In the genomic region with DNA sequence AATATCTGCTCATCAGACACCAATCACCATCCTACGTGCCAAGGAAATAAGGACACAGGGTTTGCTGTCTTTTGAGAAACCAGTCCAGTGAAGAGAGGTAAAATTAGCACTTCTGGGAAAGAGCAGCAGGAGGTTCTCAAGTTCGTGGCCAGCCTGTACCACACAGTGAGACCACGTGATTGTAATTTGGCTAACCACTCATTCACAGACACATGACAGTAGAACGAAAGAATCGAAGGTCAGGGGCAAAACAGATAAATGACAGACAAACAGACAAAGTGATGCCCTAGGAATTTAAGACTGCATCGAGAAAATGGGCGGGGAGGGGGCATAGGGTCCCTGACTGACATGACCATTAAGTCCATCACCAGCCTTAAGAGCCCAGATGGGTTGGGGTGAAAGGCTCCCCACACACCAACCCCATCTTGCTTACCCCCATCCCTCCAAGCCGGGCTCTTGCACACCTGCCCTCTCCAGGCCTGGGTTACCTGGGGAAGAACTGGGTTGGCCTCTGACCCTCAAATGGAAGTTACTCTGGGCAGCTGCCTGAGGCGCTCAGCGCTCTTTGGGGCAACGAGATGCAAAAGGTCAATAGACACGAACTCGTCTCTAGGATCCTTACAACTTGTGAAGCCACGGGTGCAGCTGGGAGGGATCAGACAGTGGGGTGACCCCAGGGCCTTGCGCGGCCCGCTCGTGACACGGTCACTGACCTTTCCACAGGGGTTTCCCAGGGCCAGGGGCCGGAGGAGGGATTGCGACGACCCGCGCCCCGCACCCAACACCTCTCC, we compare ENCODE assay signal across 8 mouse cellular contexts. TPM values are rescaled to one million over a fixed set of nuclear protein-coding genes. Genes with fewer than 3 reads are reported as not detected.
DNase-seq lines count a peak whose midpoint lies in the region; ATAC-seq lines count a peak whose summit lies in the region.

No protein-coding gene starts in this region.

- H3K4me1 ChIP-seq in heart, embryonic 11.5 days (ENCODE audit: control insufficient read depth, insufficient read depth, low read length), result peaks cover 3% of the 10 kb centered on the region; the same call in 1 of the 2 replicates
- H3K4me1 ChIP-seq in hindbrain, embryonic 13.5 days (replicated peaks), result peaks cover 10% of the 10 kb centered on the region
- H3K4me1 ChIP-seq in midbrain, embryonic 14.5 days (ENCODE audit: control insufficient read depth, insufficient read depth, low read length), result peaks cover 9% of the 10 kb centered on the region

- peak overlapping the region; percentile 78 for H3K4me3 ChIP-seq in heart, embryonic 11.5 days (ENCODE audit: low read depth, low read length)
- peak overlapping the region; percentile 72 for H3K4me3 ChIP-seq in hindbrain, embryonic 13.5 days
- H3K4me3 ChIP-seq in midbrain, embryonic 14.5 days (replicated peaks; ENCODE audit: low read depth, low read length), result peak overlapping the region; percentile 63

- H3K27me3 ChIP-seq in heart, embryonic 11.5 days (ENCODE audit: control insufficient read depth, insufficient read depth, low read length), result no peaks in the 10 kb centered on the region
- no peaks in the 10 kb centered on the region for H3K27me3 ChIP-seq in hindbrain, embryonic 13.5 days
- H3K27me3 ChIP-seq in midbrain, embryonic 14.5 days (ENCODE audit: control insufficient read depth, insufficient read depth, low read length), result no peaks in the 10 kb centered on the region

- H3K9ac ChIP-seq in heart, embryonic 11.5 days (ENCODE audit: low read depth, low read length), result peak overlapping the region; percentile 90
- peak overlapping the region; percentile 86 for H3K9ac ChIP-seq in hindbrain, embryonic 13.5 days
- peak overlapping the region; percentile 80 for H3K9ac ChIP-seq in midbrain, embryonic 14.5 days (replicated peaks; ENCODE audit: low read length)

- peak overlapping the region; percentile 98 for H3K27ac ChIP-seq in heart, embryonic 11.5 days (ENCODE audit: low read depth, low read length)
- H3K27ac ChIP-seq in hindbrain, embryonic 13.5 days, result peak overlapping the region; percentile 91
- peak overlapping the region; percentile 78 for H3K27ac ChIP-seq in midbrain, embryonic 14.5 days (replicated peaks; ENCODE audit: low read depth, low read length)

- intact Hi-C loops in heart, postnatal 14 days (cut with DNase I), result loop anchor here (2.0 kb wide), 2 partner anchors 17 to 25 kb away; a partner anchor contains a TSS

- H3K9me3 ChIP-seq in heart, embryonic 11.5 days (replicated peaks; ENCODE audit: control insufficient read depth, low read length), result no peaks in the 10 kb centered on the region
- H3K9me3 ChIP-seq in hindbrain, embryonic 13.5 days, result no peaks in the 10 kb centered on the region
- no peaks in the 10 kb centered on the region for H3K9me3 ChIP-seq in midbrain, embryonic 14.5 days (ENCODE audit: control insufficient read depth, low read length)

- no peak for DNase-seq in heart, postnatal 14 days
- peak; percentile 10 for DNase-seq in thymus, postnatal 0 days (ENCODE audit: low spot score)
- no peak for DNase-seq in thymus, postnatal 4 days
- DNase-seq in midbrain, embryonic 14.5 days, result no peak
- no peak for DNase-seq in gastrocnemius, postnatal 10 days

- H3K36me3 ChIP-seq in heart, embryonic 11.5 days (ENCODE audit: control insufficient read depth, insufficient read depth, low read length), result no peaks in the 10 kb centered on the region
- H3K36me3 ChIP-seq in hindbrain, embryonic 13.5 days, result no peaks in the 10 kb centered on the region
- no peaks in the 10 kb centered on the region for H3K36me3 ChIP-seq in midbrain, embryonic 14.5 days (ENCODE audit: control insufficient read depth, insufficient read depth, low read length)

- WGBS in heart, embryonic 11.5 days (ENCODE audit: insufficient replicate concordance), result 12% methylated on average over 25 of the region's 25 CpGs
- WGBS in hindbrain, embryonic 13.5 days, result 13% methylated on average over 25 of the region's 25 CpGs
- WGBS in midbrain, embryonic 14.5 days, result 14% methylated on average over 25 of the region's 25 CpGs

- peak; percentile 31 for ATAC-seq in heart, embryonic 11.5 days (replicated peaks; ENCODE audit: insufficient number of reproducible peaks, low FRiP score, low TSS enrichment)
- ATAC-seq in hindbrain, embryonic 13.5 days (ENCODE audit: low FRiP score), result peak; percentile 58
- ATAC-seq in midbrain, embryonic 14.5 days (ENCODE audit: low FRiP score, low TSS enrichment), result peak; percentile 40
- no peak; the same call in 1 of the 2 replicates for ATAC-seq in cerebellum, adult (ENCODE audit: insufficient number of reproducible peaks, low FRiP score, low TSS enrichment)

- H3K4me2 ChIP-seq in heart, embryonic 11.5 days, result peak overlapping the region; percentile 82
- peak overlapping the region; percentile 82 for H3K4me2 ChIP-seq in hindbrain, embryonic 13.5 days
- peak overlapping the region; percentile 77 for H3K4me2 ChIP-seq in midbrain, embryonic 14.5 days (ENCODE audit: low read length)

RNA-seq across cellular contexts. Expression of a gene that starts 0.6 kb away (rescaled TPM):
- 13.4 and 14.2 TPM in 2 replicates for polyA plus RNA-seq in heart, embryonic 11.5 days (2014; fragmentation: Nextera tagmentation; extraction: Ambion mirVana)
- total RNA-seq in heart, postnatal 14 days (2021), result 10 to 100 TPM; 31.8 to 31.9 TPM
- 4.4 and 5.2 TPM in 2 replicates for polyA plus RNA-seq in thymus, postnatal 0 days (2015; fragmentation: Nextera tagmentation; extraction: Ambion mirVana)
- polyA plus RNA-seq in hindbrain, embryonic 13.5 days (2015; fragmentation: Nextera tagmentation; extraction: Ambion mirVana), result 6.0 and 6.4 TPM in 2 replicates
- 5.8 and 7.0 TPM in 2 replicates for polyA plus RNA-seq in midbrain, embryonic 14.5 days (2014; fragmentation: Nextera tagmentation; extraction: Ambion mirVana)
- 1 to 10 TPM; 4.8 to 5.5 TPM for total RNA-seq in gastrocnemius, postnatal 10 days (2021)

RNA-seq across cellular contexts. Expression of a gene that starts 24.1 kb away (rescaled TPM):
- polyA plus RNA-seq in heart, embryonic 11.5 days (2014; fragmentation: Nextera tagmentation; extraction: Ambion mirVana), result 377 TPM in 2 replicates
- 100 to 1,000 TPM; 169 to 184 TPM for total RNA-seq in heart, postnatal 14 days (2021)
- 363 and 394 TPM in 2 replicates for polyA plus RNA-seq in thymus, postnatal 0 days (2015; fragmentation: Nextera tagmentation; extraction: Ambion mirVana)
- polyA plus RNA-seq in hindbrain, embryonic 13.5 days (2015; fragmentation: Nextera tagmentation; extraction: Ambion mirVana), result 254 and 272 TPM in 2 replicates
- 250 and 272 TPM in 2 replicates for polyA plus RNA-seq in midbrain, embryonic 14.5 days (2014; fragmentation: Nextera tagmentation; extraction: Ambion mirVana)
- 100 to 1,000 TPM; 155 to 161 TPM for total RNA-seq in gastrocnemius, postnatal 10 days (2021)
